Mouse (Mus musculus) R1 (cell line): ENCODE measurements at regions not wholly inside any gene's neighbourhood (a gene's known extent, or its start where the extent isn't known, plus 50 kb on each side); places are given as distances from the start of the nearest gene placed in this dataset.
A peak's percentile ranks its signal among the peaks of the same experiment; 100 is the strongest.

Experiments used
- DNase-seq: peaks from one replicate; pipeline ENCODE4 v3.0.0-alpha.2; 2018; ENCODE audit warnings: low read depth, low spot score

DNA sequence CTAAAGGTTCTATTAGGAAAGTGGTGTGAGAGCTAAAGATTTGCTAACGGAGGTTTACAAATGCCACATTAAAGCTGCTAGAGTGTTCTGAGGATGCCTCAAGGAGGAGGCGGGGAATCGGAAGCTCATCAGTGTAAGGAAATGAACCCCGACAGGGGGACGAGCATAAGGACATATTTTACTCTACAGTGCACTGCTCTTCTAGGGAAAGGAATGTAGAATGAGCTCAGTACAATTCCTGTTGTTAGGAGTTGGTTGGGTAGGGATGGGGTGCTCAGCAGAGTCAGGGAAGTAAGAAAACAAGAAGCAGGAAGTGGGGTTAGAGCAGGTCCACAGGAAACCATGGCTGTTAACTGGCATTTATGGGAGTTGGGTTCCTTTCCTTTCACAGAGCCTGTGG, 54.6 kb downstream of the Mex3b start:
- no peak for DNase-seq

GRCm38 (mm10) chr7:82923220-82924071, 56.3 kb downstream of the Mex3b start:
- DNase-seq, result no peak

GRCm38 (mm10) chr7:82924092-82924491, 57.0 kb downstream of the Mex3b start:
- DNase-seq, result no peak

GRCm38 (mm10) chr7:82938311-82938710, 71.2 kb downstream of the Mex3b start:
- DNase-seq, result peak; percentile 88

- DNase-seq, result no peak
Measured at GRCm38 (mm10) chr7:82939536-82939935, 72.4 kb downstream of the Mex3b start.

DNA sequence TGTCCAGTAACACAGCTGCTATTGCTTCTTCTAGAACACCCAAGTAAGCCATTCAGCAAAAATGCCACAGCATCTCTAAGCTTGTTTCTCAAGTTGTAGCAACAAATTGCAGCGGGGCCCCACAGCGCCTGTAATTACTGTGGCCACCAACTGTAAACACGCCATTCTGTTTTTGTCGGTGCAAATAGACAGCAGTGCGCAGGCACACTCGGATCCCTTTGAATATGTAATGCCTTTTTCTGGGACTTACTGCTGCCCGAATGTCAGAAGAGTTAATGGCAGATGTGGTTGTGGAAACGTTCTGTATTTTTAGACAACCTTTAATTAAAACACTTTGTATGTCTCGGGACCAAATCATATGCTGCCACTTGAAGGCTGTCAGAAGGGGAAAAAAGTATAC, 76.2 kb downstream of the Mex3b start:
- DNase-seq, result no peak

GRCm38 (mm10) chr7:82943797-82944196, 76.7 kb downstream of the Mex3b start:
- DNase-seq, result no peak

- DNase-seq, result no peak
Measured at GRCm38 (mm10) chr7:82949372-82949771, 82.2 kb downstream of the Mex3b start.

DNA sequence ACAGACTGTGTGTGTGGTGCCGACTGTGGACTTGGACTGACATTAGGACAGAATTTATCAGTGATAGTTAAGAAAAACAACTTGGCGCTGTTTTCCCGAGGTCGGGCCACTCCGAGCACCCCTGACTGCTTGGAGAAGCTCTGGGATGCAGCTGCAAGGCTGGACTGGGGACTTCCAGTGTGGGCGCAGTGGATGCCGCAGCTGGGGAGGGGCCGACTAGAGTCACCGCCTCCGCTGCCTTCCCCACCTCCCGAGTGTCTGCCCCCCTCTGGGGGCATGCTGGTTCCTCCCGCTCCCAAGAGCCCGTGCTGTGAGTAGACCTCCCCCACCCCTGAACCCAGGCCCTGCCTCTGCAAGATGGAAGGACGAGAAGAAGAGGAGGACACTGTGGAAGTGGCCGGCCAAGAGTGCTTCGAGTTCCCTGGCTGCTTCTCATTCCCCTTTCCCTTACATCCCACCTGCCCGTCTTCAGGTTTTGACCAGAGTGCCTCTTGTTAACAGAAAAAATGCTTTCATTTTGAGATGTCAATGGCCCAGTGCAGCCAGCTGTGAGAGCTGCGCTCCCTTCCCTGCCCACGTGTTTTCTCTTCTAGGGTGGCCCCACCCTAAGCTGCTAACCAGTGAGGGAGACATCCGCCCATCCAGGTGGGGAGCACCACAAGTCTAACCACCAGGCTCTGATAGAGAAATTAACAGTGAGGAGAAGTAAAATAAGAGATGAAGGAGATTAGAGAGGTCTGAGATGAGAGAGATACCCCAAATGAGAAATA, 90.3 kb downstream of the Mex3b start:
- no peak for DNase-seq

GRCm38 (mm10) chr7:82970599-82970998, 103.5 kb downstream of the Mex3b start:
- no peak for DNase-seq

DNA sequence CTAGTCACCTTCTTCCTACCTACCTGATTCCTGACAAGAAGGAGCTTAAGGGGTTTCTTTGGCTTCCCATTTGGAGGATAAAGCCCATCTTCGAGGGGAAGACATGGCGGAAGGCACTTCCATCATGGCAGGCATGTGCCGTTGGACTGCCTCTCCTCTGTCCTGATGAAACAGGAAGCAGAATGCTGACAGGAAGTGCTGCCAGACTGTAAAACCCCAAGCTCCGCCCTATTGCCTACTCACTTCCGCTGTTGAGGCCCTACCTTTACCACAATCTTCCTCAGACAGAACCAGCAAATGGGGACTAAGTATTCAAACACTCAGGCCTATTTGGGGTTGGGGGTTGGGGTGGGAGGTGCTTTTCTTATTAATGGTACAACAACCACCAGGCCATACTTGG, 104.1 kb downstream of the Mex3b start:
- peak; percentile 19 for DNase-seq

DNA sequence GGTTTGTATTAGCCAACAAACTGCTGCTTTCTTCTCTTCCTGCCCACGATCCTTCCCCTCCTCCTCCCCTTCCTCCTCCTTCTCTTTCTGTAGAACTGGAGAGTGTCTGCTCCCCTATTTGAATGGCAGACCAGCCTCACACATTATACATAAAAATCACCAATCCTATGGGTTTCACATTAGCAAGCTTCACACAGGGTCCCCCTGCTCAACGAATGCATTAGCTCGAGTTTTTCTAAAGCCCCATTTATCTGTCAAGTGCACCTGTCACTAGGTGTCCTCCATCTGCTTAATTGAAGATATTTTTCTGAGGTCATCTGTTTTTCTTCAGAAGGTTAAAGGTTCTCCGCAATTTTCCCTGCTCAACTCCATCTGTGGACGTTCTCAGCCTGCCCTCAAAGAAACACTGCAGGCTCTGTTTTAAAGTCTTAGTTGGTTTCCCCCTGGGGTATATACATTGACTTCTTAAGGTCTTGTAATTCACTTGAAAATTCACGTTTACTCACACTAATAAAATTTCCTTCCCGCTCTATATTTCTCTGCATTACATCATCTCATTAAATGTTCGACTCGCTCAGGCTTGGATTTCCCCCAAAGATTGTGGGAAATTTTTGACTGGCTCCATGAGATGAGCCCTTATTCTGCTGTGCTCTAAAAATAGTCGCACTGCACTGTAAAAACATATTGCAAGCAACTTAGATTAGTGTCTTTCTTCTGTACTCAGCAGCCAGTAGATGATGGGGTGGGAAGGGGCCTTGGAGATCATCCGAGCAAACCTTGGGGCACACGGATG, 105.3 kb downstream of the Mex3b start:
- DNase-seq, result no peak

DNA sequence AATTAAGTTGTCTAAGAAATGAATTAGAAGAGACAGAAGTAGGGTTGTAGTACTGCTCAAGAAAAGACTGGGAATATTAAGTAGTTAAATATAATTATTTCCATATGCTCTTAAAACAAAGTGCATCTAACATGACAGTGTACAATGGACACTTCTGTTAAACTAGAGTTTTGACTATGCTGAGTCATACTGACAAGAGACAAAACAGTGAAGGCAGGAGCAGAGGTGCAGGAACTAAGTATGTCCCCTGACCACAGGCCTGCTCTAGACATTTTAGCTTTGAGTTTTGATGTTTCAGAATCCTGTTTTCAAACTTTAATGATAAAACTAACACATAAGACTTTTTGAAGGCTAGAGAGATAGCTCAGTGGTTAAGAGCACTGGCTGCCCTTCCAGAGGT, 123.6 kb downstream of the Mex3b start:
- no peak for DNase-seq

DNA sequence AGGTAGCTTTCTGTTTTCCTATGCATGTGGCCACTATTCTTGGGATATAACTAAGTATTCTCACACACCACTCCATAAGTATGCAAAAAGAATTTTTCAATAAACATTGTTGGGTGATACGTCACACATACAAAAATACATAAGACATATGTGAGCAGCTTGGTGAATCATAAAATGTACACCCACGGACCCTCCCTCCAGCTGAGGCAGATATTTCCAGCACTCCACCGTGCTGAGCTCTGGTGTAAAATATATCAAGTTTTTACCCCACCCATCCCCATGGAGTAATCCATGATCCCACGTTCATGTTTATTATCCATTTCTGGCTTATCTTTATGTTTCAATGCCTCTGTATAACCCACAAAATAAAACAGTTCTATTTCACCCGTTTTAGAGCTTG, 126.0 kb downstream of the Mex3b start:
- DNase-seq, result no peak

DNA sequence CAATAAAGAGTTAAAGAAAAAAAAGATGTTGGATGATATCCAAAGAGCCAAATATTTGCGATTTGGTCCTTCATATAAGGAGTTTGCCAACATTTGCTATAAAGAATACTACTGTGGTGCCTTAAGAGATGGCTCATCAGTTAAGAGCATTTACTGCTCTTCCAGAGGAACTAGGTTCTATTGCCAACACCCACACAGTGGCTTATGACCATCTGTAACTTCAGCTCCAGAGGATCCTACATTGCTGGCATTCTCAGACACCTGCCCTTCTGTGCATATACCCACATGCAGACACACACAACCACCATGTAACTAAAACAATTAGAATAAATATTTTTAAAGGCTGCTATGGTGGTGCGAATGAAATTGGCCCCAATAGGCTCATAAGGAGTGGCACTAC, 131.7 kb downstream of the Mex3b start:
- DNase-seq, result no peak

GRCm38 (mm10) chr7:83007540-83007939, 140.4 kb downstream of the Mex3b start:
- DNase-seq, result no peak

DNA sequence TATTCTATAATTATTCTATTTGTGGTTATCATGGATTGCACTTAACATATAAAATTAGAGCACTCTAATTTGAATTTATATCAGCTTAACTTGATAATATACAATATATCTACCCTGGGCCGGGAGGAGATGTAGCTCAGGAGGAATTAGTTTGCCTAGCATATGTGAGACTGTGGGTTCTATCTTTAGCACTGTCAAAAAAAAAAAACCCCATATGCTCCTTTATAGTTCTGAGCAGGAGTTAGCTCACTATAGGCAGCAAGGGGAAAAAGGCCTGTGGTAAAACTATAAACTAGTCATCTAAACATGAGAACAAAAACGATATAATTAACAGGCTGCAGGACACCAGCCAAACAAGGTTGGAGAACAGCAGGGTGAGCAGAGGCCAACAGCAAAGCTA, 145.0 kb downstream of the Mex3b start:
- no peak for DNase-seq

DNA sequence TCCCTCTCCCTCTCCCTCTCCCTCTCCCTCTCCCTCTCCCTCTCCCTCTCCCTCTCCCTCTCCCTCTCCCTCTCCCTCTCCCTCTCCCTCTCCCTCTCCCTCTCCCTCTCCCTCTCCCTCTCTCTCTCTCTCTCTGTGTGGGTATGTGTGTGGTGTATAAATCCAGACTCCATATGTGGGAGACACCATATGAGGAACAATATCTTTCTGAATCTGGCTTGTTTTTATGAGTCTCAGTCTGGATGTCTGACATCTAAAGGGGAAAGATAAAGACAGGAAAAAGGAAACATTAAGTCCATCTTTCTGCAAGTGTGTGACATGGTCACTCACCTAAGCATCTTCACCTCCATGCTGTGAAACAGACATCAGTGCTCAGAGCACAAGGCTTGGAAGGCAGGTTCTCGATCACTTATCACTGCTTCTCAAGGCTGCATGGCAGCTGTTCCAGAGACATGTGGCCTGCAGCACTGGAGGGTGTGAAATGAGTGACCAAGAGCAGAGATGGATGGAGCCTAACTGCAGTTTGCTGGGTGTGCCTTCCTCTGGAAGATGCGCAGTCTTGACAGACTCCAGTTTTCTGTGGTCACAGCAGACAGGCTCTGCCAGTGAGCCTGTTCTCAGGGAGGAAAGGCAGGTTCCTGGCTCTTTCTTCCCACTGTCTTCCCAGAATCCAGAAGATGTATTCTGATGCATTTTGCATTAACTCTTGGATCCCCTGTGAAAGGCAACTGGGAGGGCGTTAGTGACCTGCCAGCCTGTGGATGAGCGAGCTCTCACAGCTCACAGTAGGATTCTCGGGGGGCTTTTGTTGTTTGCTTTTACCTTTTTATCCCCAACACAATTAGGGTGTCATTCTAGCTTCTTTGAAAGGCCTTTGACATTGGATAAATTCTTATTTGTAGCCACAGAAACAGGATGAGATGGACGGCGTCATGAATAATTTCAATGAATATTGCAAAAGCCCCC, 147.9 kb downstream of the Mex3b start:
- DNase-seq, result no peak

GRCm38 (mm10) chr7:83015756-83016155, 148.6 kb downstream of the Mex3b start:
- no peak for DNase-seq

GRCm38 (mm10) chr7:83016566-83016965, 149.4 kb downstream of the Mex3b start:
- DNase-seq, result no peak

DNA sequence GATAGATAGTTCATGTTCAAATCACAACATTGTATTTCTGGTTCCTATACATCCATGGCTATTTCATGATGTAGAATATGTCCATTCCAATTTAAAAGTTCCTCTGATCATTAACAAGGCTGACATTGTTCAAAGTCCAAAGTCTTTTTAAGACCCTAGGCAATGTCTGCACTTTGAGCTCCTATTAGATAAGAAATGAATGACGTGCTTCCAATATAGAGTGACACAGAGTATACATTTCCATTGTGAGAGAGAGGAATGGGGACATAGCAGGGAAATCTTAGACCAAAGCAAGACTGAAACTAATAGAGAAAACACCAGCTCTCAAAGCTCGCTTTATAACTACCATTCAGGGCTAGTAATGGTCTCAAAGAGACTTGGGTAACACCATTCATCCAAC, 153.5 kb downstream of the Mex3b start:
- no peak for DNase-seq
